Mouse (Mus musculus): ENCODE results near the gene Pex7. TPM values are rescaled to one million over a fixed set of nuclear protein-coding genes. Genes with fewer than 3 reads are reported as not detected.
"Not testable (repeated sequence)": the region's sequence is repeated elsewhere in the genome, so short reads cannot be mapped to it uniquely, and the experiment has no call there.

Gene Pex7
- total RNA-seq, 1 experiment from 2014 or later, result 52.9 TPM

DNA sequence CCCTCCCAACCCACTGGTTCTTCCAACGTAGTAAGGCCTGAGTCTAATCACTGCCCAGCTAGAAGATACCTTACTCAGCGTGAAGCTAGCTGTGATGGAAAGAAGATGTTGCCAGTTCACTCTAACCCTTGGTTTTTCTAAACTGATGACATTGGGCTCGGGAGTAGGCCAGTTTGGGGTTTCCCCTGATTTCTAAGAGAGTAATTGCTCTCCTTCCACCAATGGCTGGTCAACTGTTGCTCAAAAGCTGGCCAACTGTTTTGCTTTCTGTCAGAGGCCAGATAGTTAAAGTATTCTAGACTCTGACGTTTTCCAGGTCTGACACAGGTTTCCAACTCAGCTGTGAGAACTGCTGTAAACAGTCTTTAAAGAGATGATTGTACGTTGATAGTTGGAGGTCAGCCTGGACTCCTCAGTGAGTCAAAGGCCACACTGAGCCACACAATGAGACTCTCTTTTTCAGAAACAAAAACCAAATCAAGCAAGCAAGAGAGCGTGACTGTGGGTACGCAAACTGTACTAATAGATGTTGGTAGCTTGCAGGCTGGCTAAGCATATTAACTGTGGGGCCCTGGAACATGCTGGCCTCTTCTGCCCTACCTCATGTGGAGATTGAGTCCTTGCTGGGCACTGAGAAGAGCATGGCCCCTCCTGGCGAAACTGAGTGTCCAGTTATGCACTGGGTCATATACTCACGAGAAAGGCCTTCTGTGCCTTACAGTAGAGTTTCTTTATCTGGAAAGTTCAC is 29.6 kb upstream of the Pex7 start:
- ATAC-seq (replicated peaks in 1 of 2; ENCODE audit: insufficient read depth in 1 of 2, low FRiP score in 2 of 2, low TSS enrichment in 1 of 2, low read depth in 1 of 2, poor library complexity in 2 of 2, severe bottlenecking in 2 of 2), result no peak

DNA sequence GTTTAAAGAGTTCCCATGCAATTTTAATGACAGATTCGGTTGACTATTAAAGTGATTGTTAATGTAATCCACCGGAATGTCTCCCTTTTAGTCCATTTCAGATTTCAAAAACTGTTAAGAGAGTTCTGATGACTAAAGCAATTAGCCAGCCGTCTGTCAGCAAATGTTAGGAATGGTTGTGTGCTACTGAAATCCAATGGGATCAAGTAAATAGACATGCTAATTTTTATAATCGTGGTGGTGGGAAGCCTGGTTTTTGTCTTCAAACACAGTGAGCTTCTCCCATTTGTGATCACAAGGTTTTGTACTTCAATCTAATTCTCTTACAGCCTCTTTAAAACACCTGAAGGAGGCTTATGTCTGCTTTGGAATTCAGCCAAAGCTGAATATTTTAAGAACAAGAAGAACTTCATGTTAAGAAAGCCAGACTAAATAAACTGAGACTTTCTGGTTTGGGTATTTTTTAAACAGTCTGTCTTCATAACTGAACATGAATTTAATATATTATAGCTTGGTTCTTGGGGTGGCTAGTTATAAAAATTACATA is 28.4 kb upstream of the Pex7 start:
- ATAC-seq (replicated peaks in 1 of 2; ENCODE audit: insufficient read depth in 1 of 2, low FRiP score in 2 of 2, low TSS enrichment in 1 of 2, low read depth in 1 of 2, poor library complexity in 2 of 2, severe bottlenecking in 2 of 2), result no peak

DNA sequence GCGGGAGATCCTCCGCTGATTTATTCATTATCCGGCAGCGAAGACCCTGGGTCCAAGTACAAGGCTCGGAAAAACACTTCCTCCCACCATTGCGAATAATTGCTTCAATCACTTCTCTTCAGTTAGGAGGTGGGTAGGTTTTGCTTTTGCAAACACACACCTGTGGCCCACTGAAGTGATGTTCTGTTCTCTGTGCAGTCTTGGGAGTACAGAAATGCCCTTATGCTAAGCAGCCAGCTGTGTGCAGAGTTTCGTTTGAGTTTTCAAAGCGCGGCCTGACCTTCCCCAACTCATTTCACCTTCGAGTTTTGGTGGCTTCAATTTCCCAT is 27.8 kb upstream of the Pex7 start:
- ATAC-seq (replicated peaks in 1 of 2; ENCODE audit: insufficient read depth in 1 of 2, low FRiP score in 2 of 2, low TSS enrichment in 1 of 2, low read depth in 1 of 2, poor library complexity in 2 of 2, severe bottlenecking in 2 of 2), result no peak

DNA sequence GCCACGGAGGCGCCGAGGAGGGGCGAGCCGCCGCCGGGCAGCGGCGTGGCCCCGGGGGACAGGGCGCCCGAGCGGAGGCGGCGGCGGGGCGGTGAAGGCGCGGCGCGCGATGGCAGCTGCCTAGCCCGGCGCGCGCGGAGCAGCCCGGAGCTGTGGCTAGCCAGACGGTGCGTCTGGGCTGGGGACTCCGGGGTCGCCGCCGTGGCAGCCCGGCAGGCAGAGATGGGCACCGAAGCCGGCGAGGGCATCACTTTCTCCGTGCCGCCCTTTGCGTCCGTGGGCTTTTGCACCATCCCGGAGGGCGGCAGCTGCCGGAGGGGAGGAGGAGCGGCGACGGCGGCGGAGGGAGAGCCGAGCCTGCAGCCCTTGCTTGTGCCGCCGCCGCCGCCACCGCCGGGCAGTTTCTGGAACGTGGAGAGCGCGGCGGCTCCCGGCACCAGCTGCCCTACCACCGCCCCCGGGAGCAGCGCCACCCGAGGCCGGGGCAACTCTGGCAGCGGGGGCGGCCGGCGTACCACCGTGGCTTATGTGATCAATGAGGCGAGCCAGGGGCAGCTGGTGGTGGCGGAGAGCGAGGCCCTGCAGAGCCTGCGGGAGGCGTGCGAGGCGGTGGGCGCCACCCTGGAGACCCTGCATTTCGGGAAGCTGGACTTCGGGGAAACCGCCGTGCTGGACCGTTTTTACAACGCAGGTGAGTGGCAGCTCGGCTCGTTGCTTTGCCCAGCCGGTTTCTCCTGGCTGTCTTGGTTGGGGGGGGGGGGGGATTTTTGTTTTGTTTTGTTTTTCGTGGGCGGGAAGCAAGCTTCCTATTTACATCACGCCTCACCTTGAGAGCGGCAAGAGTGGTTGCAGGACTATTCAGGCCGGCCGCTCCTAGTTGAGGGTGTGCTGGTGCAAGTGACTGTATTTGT is 27.1 kb upstream of the Pex7 start, which contains the start of gene Map3k5:
TSS of gene Map3k5 (plus strand) at position 89 of the 911 bp plus-strand sequence.
- ATAC-seq (replicated peaks in 1 of 2; ENCODE audit: insufficient read depth in 1 of 2, low FRiP score in 2 of 2, low TSS enrichment in 1 of 2, low read depth in 1 of 2, poor library complexity in 2 of 2, severe bottlenecking in 2 of 2), result no peak

DNA sequence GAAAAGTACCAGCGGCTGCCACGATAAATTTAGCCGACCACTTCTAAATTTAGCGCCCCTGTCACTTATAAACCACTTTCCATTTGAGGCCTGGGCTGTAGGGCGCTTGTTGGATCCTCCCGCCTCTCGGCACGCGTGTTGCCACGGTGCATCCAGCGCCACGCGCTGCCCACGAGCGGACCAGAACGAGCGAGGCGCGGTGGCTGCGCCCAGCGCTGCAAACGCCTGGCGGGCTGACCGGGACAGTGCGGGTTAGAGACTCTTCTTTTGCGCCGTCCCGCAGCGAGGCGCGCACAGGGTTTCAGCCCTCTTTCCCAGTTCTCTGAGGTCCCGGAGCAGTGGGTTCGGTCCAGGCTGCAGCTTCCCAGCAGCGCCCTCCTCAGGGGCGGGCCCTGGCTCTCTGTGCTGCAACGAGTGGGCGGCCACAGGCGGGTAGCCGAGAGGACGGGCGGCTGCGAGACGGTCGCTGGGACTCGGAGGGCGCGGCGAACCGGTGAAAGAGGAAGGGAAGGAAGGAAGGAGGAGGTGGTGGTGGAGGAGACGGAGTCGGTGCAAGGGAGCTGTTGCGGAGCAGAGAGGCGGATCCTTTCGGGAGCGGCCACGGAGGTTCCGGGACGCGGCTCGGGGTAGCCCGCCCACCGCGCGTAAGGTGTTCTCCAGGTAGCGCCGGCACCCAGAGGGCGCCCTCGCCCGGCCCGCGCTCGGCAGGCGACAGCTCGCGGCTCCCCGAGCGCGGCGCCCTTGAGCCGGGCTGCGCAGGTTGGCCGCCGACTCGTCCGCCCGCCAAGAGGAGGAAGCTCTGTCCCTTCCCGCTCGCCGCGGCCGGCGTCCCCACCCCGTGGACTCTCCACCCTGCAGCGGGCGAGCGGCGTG is 26.3 kb upstream of the Pex7 start:
- ATAC-seq (replicated peaks in 1 of 2; ENCODE audit: insufficient read depth in 1 of 2, low FRiP score in 2 of 2, low TSS enrichment in 1 of 2, low read depth in 1 of 2, poor library complexity in 2 of 2, severe bottlenecking in 2 of 2), result peak; percentile 81 to 88

DNA sequence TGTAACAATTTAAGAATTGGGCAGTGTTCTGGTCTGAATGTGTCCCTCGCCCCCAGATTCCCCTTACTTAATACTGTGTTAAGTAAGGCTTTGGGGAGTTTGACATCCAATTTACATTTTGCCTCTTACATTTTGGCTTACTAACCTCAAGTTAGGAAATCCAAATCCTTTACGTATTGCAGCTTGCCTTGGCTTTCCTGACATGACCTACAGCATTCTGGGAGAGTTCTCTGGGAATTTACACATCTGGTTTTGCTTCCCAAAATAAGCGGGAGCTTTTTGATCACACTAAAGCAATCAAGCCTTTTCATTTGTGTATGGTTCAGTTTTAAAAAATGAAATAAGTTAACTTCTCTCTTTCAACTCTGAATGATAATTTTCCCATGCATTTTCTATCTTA is 25.5 kb upstream of the Pex7 start:
- ATAC-seq (replicated peaks in 1 of 2; ENCODE audit: insufficient read depth in 1 of 2, low FRiP score in 2 of 2, low TSS enrichment in 1 of 2, low read depth in 1 of 2, poor library complexity in 2 of 2, severe bottlenecking in 2 of 2), result no peak

DNA sequence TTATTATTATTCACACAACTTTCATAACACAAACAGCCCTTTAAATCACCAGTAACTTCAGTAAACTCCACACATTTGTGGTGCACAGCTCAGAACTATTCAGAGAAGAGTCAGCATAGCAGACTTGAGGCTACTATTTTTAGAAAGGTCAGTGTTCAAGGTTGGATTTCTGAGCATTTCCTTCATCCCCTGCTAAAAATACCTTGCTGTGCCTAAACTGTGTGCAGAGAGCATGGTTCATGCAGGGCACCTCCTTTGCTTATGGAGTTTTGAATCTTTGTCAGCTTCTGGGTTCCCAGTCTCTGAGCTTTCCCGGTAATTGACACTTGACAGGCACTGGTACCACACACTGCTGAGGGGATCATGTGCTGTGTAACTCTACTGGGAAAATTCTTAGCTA is 20.7 kb upstream of the Pex7 start:
- ATAC-seq (replicated peaks in 1 of 2; ENCODE audit: insufficient read depth in 1 of 2, low FRiP score in 2 of 2, low TSS enrichment in 1 of 2, low read depth in 1 of 2, poor library complexity in 2 of 2, severe bottlenecking in 2 of 2), result no peak

DNA sequence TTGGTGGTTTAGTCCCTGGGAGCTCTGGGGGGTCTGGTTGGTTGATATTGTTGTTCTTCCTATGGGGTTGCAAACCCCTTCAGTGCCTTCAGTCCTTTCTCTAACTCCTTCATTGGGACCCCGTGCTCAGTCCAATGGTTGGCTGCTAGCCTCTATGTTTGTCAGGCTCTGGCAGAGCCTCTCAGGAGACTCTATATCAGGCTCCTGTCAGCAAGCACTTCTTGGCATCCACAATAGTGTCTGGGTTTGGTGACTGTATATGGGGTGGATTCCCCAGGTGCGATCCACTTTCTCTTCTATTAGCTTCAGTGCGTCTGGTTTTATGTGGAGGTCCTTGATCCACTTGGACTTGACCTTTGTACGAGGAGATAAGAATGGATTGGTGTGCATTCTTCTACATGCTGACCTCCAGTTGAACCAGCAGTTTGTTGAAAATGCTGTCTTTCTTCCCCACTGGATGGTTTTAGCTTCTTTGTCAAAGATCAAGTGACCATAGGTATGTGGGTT is 19.0 kb upstream of the Pex7 start:
- not testable (repeated sequence) for ATAC-seq (replicated peaks in 1 of 2; ENCODE audit: insufficient read depth in 1 of 2, low FRiP score in 2 of 2, low TSS enrichment in 1 of 2, low read depth in 1 of 2, poor library complexity in 2 of 2, severe bottlenecking in 2 of 2)

DNA sequence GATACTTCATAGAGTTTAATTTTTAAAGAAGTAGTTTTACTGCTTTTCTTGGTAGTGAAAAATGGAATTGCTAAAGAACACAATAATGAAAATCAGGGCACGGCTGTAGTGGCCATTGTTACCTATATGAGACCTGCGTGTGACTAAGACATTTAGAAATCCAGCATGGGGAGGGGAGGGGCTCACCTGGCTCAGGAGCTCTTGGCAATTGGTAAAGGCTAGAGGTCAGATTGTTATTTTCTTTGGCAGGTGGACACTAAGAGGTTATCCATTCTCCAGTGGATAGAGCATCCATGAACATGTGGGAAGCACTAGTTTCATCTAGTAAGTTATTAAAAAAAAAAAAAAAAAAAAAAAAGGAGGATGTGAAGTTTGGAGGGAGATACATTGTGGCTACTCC is 16.8 kb upstream of the Pex7 start:
- no peak for ATAC-seq (replicated peaks in 1 of 2; ENCODE audit: insufficient read depth in 1 of 2, low FRiP score in 2 of 2, low TSS enrichment in 1 of 2, low read depth in 1 of 2, poor library complexity in 2 of 2, severe bottlenecking in 2 of 2)

DNA sequence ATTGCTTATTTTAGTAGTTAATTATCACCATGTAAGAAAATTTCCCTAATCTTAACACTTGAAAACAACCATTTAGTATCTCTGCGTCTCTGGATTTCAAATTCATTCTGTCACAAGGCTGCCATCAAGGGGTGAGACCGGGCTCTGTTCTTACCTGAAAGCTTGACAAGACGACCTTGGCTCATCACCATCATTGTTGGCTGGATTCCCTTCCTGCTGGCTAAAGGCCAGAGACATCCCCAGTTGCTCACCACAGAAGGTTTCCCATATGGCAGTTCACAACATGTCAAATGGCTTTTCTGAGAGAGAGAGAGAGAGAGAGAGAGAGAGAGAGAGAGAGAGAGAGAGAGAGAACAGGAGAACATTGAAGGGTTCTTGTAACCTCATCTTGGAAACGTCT is 14.9 kb upstream of the Pex7 start:
- ATAC-seq (replicated peaks in 1 of 2; ENCODE audit: insufficient read depth in 1 of 2, low FRiP score in 2 of 2, low TSS enrichment in 1 of 2, low read depth in 1 of 2, poor library complexity in 2 of 2, severe bottlenecking in 2 of 2), result no peak

DNA sequence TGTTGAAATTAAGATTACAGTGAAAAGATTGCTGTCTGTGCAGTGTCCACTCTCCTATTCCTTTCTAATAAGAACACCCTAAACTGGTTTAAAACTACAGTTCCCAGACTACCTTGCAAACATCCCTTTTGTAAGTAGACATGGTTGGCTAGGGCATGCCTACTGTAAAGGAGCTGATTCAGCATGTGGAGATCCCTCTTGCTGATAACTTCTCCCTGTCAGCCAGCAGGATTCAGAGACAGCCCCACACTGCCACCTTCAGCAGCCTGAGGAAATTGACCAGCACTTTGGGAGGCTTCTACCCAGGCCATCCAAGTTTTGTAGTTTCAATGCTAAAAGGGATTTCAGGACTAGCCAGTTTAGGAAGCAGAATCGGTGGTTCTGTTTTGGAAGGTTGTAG is 7.8 kb upstream of the Pex7 start:
- ATAC-seq (replicated peaks in 1 of 2; ENCODE audit: insufficient read depth in 1 of 2, low FRiP score in 2 of 2, low TSS enrichment in 1 of 2, low read depth in 1 of 2, poor library complexity in 2 of 2, severe bottlenecking in 2 of 2), result peak; percentile 97

DNA sequence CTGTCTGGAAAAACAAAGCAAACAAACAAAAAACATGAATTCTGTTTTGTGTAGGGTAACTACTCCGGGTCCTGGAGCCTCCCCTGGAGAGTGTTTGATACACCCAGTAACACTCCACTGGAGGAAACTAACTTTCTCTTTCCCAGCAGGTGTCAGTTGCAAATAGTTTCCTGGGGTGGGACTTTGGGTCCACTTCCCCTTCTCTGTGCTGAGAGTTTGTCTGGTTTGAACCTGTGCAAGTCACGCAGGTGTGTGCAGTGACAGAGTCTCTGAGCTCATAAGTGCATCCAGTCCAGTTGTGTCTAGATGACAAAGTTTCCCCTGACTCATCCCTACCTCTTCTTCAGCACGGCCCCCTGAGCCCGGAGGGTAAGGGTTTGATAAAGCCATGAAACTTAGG is 6.3 kb upstream of the Pex7 start:
- ATAC-seq (replicated peaks in 1 of 2; ENCODE audit: insufficient read depth in 1 of 2, low FRiP score in 2 of 2, low TSS enrichment in 1 of 2, low read depth in 1 of 2, poor library complexity in 2 of 2, severe bottlenecking in 2 of 2), result no peak

DNA sequence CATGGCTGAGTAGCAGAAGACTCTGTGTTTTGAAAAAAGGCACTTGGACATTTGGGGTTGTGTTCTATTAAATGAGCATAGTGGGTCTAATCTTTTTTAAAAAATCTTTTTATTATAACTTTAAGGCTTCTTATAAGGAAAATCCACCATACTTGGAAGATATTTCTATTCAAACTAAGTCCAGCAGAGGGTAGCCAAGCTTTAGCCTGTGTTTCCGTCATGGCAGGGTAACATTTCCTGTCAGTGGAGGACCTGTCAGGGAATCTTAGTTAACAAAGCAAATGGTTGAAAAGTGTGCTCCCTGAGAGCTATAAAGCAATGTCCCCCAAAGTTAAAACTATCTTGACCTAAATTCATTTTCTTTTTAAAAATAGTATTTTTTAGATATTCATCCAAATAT is 4.1 kb upstream of the Pex7 start:
- 0 out of 4 replicates have a peak, but pooled peaks of 1 of the 2 experiments have one; percentile 29 for ATAC-seq (replicated peaks in 1 of 2; ENCODE audit: insufficient read depth in 1 of 2, low FRiP score in 2 of 2, low TSS enrichment in 1 of 2, low read depth in 1 of 2, poor library complexity in 2 of 2, severe bottlenecking in 2 of 2)

DNA sequence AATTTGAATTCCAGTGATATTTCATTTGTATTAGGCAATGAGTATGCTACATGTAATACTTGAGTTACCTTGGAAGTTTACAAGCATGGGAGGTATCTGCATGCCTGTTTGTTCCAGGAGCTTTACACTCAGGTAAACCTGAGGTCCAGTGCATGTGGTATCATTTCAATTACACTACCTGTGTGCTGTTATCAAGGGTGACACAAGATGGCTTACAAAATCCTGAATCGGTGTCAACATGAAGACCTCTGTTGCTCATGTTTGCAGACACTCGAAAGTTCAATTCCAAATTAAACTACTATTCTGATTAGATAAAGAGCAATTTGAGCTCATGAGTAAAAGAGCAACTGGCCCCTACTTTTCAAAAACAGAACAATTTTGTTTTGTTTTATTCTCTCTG is 3.0 kb upstream of the Pex7 start:
- no peak for ATAC-seq (replicated peaks in 1 of 2; ENCODE audit: insufficient read depth in 1 of 2, low FRiP score in 2 of 2, low TSS enrichment in 1 of 2, low read depth in 1 of 2, poor library complexity in 2 of 2, severe bottlenecking in 2 of 2)

DNA sequence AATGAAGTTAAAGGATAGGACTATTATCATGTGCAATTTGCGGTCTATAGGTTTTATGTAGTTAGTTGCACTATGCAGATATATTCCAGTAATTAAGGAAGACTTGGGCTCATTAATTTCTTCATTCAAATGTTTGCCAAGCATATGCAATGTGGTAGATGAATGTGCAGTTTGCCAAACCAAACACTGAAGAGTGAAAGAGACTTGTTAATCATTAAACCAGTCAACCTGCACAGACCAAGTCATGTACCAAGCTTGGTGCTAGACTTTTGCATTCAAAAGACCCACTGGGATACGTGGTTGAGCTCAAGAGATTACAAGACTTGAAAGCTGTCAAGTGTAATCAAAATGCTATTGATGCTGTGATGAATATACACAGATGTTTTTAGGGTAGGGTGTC is 587 bp upstream of the Pex7 start:
- ATAC-seq (replicated peaks in 1 of 2; ENCODE audit: insufficient read depth in 1 of 2, low FRiP score in 2 of 2, low TSS enrichment in 1 of 2, low read depth in 1 of 2, poor library complexity in 2 of 2, severe bottlenecking in 2 of 2), result no peak

DNA sequence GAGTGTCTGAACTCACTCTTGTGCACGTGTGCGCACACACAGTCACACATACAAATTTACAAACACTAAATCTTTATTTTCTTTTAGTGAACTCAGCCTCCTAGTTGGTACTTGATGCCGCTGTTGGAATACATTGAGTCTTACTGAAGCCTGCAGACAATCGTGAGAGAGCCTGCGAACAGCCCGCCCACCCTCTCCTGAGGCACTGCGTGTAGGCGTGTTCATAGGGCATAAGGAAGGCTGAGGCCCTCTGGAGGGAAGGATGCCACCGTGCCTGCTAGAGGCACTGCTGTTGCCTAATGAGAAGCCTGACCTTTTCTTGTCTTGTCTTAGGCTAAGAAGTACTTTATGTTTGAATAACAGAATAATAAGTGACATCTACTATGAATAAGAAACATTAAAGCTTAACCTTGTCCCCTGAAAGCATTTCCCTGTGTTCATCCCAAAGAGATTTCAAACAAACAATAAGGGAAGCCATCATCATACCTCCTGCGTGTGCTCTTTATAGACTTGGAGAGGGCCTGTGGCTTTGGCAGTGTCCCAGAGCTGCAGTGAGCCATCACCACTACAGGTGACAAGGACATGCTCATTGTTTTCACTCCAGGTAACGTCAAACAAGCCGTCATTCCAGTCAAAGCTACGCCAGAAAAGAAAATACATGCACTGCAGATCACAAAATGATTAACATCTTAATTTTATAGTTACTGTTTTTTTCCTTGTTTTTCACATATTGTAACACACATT is 3.2 kb downstream of the Pex7 start:
- ATAC-seq (replicated peaks in 1 of 2; ENCODE audit: insufficient read depth in 1 of 2, low FRiP score in 2 of 2, low TSS enrichment in 1 of 2, low read depth in 1 of 2, poor library complexity in 2 of 2, severe bottlenecking in 2 of 2), result no peak

DNA sequence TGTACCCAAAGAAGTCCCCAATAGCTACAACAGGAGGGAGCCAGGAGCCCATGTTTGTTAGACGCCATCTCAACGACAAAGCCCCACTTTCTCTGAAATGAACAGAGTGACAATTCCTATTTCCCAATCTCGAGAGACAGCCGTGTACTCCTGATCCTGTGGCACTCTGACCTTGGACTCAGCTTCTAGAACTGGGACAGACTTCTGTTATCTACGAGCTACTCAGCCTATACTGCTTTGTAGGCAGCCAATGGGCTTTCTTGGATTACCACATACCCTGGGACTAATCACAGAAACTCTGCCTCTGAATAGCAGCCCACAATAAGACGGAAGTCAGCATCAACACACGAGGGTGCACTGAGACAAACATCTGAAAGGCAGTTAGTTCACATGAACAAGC is 5.5 kb downstream of the Pex7 start:
- no peak for ATAC-seq (replicated peaks in 1 of 2; ENCODE audit: insufficient read depth in 1 of 2, low FRiP score in 2 of 2, low TSS enrichment in 1 of 2, low read depth in 1 of 2, poor library complexity in 2 of 2, severe bottlenecking in 2 of 2)
